Mouse (Mus musculus): ENCODE measurements around the gene Plcd1. TPM values are rescaled to one million over a fixed set of nuclear protein-coding genes. Genes with fewer than 3 reads are reported as not detected.
A peak's percentile ranks its signal among the peaks of the same experiment; 100 is the strongest.

Gene Plcd1
- polyA plus RNA-seq, 1 experiment from 2014 or later = 17.3 TPM

GRCm38 (mm10) chr9:119091581-119092310, 1.6 kb downstream of the Plcd1 start:
- WGBS = 58% methylated on average over 12 of the region's 12 CpGs
- Histone ChIP-seq H3K4me2 (ENCODE audit: low read length) (peak overlapping the region; percentile 92), H3K9me3 (replicated peaks; ENCODE audit: low read length) (no peaks in the 10 kb centered on the region), H3K4me1 (replicated peaks; ENCODE audit: insufficient read depth, low read length) (peaks cover 14% of the 10 kb centered on the region), H3K36me3 (ENCODE audit: insufficient read depth, low read length) (no peaks in the 10 kb centered on the region), H3K4me3 (replicated peaks; ENCODE audit: low read depth, low read length) (no peak overlapping the region; the same call in 1 of the 2 replicates), H3K9ac (ENCODE audit: low read depth, low read length) (no peak overlapping the region), H3K27ac (no peak overlapping the region), H3K27me3 (ENCODE audit: insufficient read depth, low read length) (no peaks in the 10 kb centered on the region)
- ATAC-seq (replicated peaks; ENCODE audit: low FRiP score, low read depth) (no peak), DNase-seq (ENCODE audit: low spot score) (no peak)
- no peak for TF ChIP-seq CTCF (IDR thresholded peaks at IDR 0.05; ENCODE audit: low read depth)

GRCm38 (mm10) chr9:119090462-119090861, 2.8 kb downstream of the Plcd1 start:
- Histone ChIP-seq H3K27ac (no peak overlapping the region), H3K4me2 (ENCODE audit: low read length) (no peak overlapping the region), H3K9ac (ENCODE audit: low read depth, low read length) (no peak overlapping the region), H3K27me3 (ENCODE audit: insufficient read depth, low read length) (no peaks in the 10 kb centered on the region), H3K9me3 (replicated peaks; ENCODE audit: low read length) (no peaks in the 10 kb centered on the region), H3K4me3 (replicated peaks; ENCODE audit: low read depth, low read length) (no peak overlapping the region), H3K36me3 (ENCODE audit: insufficient read depth, low read length) (no peaks in the 10 kb centered on the region), H3K4me1 (replicated peaks; ENCODE audit: insufficient read depth, low read length) (peaks cover 14% of the 10 kb centered on the region)
- no peak for TF ChIP-seq CTCF (IDR thresholded peaks at IDR 0.05; ENCODE audit: low read depth)
- WGBS = 88% methylated on average over 5 of the region's 5 CpGs
- ATAC-seq (replicated peaks; ENCODE audit: low FRiP score, low read depth) (no peak), DNase-seq (ENCODE audit: low spot score) (no peak)

- WGBS = 59% methylated on average over 7 of the region's 7 CpGs
- Histone ChIP-seq H3K4me1 (replicated peaks; ENCODE audit: insufficient read depth, low read length) (peaks cover 14% of the 10 kb centered on the region), H3K36me3 (ENCODE audit: insufficient read depth, low read length) (no peaks in the 10 kb centered on the region), H3K4me2 (ENCODE audit: low read length) (no peak overlapping the region), H3K4me3 (replicated peaks; ENCODE audit: low read depth, low read length) (no peak overlapping the region), H3K27ac (no peak overlapping the region), H3K9me3 (replicated peaks; ENCODE audit: low read length) (no peaks in the 10 kb centered on the region), H3K9ac (ENCODE audit: low read depth, low read length) (no peak overlapping the region), H3K27me3 (ENCODE audit: insufficient read depth, low read length) (no peaks in the 10 kb centered on the region)
- ATAC-seq (replicated peaks; ENCODE audit: low FRiP score, low read depth) (no peak), DNase-seq (ENCODE audit: low spot score) (no peak)
- no peak for TF ChIP-seq CTCF (IDR thresholded peaks at IDR 0.05; ENCODE audit: low read depth)
These were observed 3.9 kb downstream of the Plcd1 start for GRCm38 (mm10) chr9:119089437-119089836.

GRCm38 (mm10) chr9:119088148-119088801, 5.0 kb downstream of the Plcd1 start:
- DNase-seq (ENCODE audit: low spot score) (peak; percentile 97), ATAC-seq (replicated peaks; ENCODE audit: low FRiP score, low read depth) (peak; percentile 91)
- peak overlapping the region; percentile 81 for H3K4me2 ChIP-seq (ENCODE audit: low read length)
- peak overlapping the region; percentile 39 for H3K4me3 ChIP-seq (replicated peaks; ENCODE audit: low read depth, low read length)
- peak overlapping the region; percentile 60 for H3K9ac ChIP-seq (ENCODE audit: low read depth, low read length)
- H3K4me1 ChIP-seq (replicated peaks; ENCODE audit: insufficient read depth, low read length) = peaks cover 14% of the 10 kb centered on the region
- peak overlapping the region; percentile 87 for H3K27ac ChIP-seq
- H3K9me3 ChIP-seq (replicated peaks; ENCODE audit: low read length) = no peaks in the 10 kb centered on the region
- WGBS = under 1% methylated on average over 24 of the region's 24 CpGs
- no peak for TF ChIP-seq CTCF (IDR thresholded peaks at IDR 0.05; ENCODE audit: low read depth)
- H3K36me3 ChIP-seq (ENCODE audit: insufficient read depth, low read length) = no peaks in the 10 kb centered on the region
- no peaks in the 10 kb centered on the region for H3K27me3 ChIP-seq (ENCODE audit: insufficient read depth, low read length)

GRCm38 (mm10) chr9:119087309-119087708, 6.0 kb downstream of the Plcd1 start:
- Histone ChIP-seq H3K27ac (no peak overlapping the region), H3K4me2 (ENCODE audit: low read length) (peak overlapping the region; percentile 81; the same call in 1 of the 2 replicates), H3K4me1 (replicated peaks; ENCODE audit: insufficient read depth, low read length) (peaks cover 17% of the 10 kb centered on the region), H3K9ac (ENCODE audit: low read depth, low read length) (no peak overlapping the region), H3K27me3 (ENCODE audit: insufficient read depth, low read length) (no peaks in the 10 kb centered on the region), H3K4me3 (replicated peaks; ENCODE audit: low read depth, low read length) (no peak overlapping the region), H3K9me3 (replicated peaks; ENCODE audit: low read length) (no peaks in the 10 kb centered on the region), H3K36me3 (ENCODE audit: insufficient read depth, low read length) (no peaks in the 10 kb centered on the region)
- no peak for TF ChIP-seq CTCF (IDR thresholded peaks at IDR 0.05; ENCODE audit: low read depth)
- DNase-seq (ENCODE audit: low spot score) (no peak), ATAC-seq (replicated peaks; ENCODE audit: low FRiP score, low read depth) (no peak)
- 83% methylated on average over 5 of the region's 5 CpGs for WGBS

- ATAC-seq (replicated peaks; ENCODE audit: low FRiP score, low read depth) = no peak
- Histone ChIP-seq H3K27me3 (ENCODE audit: insufficient read depth, low read length) (no peaks in the 10 kb centered on the region), H3K36me3 (ENCODE audit: insufficient read depth, low read length) (no peaks in the 10 kb centered on the region), H3K4me2 (ENCODE audit: low read length) (no peak overlapping the region), H3K4me3 (replicated peaks; ENCODE audit: low read depth, low read length) (no peak overlapping the region), H3K9ac (ENCODE audit: low read depth, low read length) (no peak overlapping the region), H3K27ac (no peak overlapping the region), H3K9me3 (replicated peaks; ENCODE audit: low read length) (no peaks in the 10 kb centered on the region), H3K4me1 (replicated peaks; ENCODE audit: insufficient read depth, low read length) (peaks cover 13% of the 10 kb centered on the region)
- TF ChIP-seq CTCF (IDR thresholded peaks at IDR 0.05; ENCODE audit: low read depth) = no peak
- WGBS = 24% methylated on average over 1 of the region's 1 CpGs
- no peak for DNase-seq (ENCODE audit: low spot score)
These were observed 6.9 kb downstream of the Plcd1 start for GRCm38 (mm10) chr9:119086451-119086850.

Measured in kidney, postnatal 0 days (tissue).